Mouse (Mus musculus) telencephalon, adult 2 months (tissue): Measurements from ENCODE around the gene Tufm.

ENCODE experiments used
- DNase-seq: peaks from one replicate; pipeline ENCODE4 v3.0.0-alpha.2; 2011; ENCODE audit warnings: low read depth, low spot score

Gene Tufm

GRCm38 (mm10) chr7:126487052-126487483 lies at the start of gene Tufm:
TSS of gene Tufm (plus strand) at chr7:126487361.
- DNase-seq, result peak; percentile 100

GRCm38 (mm10) chr7:126440134-126440533 lies 47.0 kb upstream of the Tufm start:
- DNase-seq, result no peak

DNA sequence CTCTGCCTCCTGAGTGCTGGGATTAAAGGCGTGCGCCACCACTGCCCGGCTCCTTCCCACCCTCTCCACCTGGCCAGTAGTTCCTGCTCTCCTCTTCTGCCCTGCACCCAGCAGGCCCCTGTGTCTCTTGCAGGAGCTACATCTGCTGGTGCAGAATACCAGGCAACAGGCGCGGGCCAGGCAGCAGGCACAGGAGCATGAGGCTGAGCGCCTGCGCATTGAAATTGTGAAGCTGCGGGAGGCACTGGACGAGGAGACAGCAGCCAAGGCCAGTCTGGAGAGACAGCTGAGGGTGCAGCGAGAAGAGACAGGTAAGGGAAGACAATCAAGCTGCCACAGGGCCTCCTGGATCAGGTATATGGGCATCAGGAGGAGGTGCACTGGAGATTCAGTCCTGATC lies 43.2 kb upstream of the Tufm start:
- DNase-seq, result no peak

DNA sequence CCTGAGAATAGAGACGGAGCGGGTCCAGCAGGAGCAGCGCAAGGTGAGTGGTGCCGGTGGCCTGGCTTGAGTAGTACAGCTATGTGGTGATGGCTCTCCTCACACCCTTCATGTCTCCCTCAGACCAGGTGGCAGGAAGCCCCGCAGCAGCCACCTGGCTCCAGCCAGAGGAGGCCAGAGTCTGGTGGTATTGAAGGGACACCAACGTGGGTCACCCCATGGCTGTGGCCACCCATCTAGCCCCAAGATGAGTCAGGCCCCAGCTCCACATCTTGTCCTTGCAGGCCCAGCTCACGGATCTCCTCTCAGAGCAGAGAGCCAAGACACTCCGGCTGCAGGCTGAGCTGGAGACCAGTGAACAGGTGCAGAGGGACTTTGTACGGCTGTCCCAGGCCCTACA lies 42.6 kb upstream of the Tufm start:
- DNase-seq, result no peak

- DNase-seq, result no peak
Measured at GRCm38 (mm10) chr7:126445104-126445815, 41.9 kb upstream of the Tufm start.

DNA sequence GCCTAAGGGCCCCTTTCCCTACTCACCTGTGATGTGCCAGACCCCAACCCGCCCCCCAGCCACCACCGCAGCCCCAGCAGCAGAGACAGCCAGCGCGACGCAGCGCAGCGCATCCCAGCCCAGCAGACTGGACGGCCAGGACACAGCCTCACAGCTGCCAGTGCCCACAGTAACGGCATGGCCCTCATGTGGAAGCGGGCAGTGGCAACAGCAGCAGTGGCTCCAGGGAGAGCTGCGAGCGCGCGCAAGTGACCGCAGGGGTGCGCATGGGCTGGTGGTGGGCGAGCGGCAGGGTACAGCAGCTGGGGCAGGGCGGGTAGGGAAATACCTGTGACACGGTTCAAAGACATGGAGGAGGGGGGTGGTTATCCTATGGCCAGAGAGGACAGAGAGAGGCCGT lies 40.9 kb upstream of the Tufm start:
- no peak for DNase-seq

GRCm38 (mm10) chr7:126448481-126448880 lies 38.7 kb upstream of the Tufm start:
- no peak for DNase-seq

GRCm38 (mm10) chr7:126449991-126450390 lies 37.2 kb upstream of the Tufm start:
- DNase-seq, result no peak

- no peak for DNase-seq
Measured at GRCm38 (mm10) chr7:126450641-126451040, 36.5 kb upstream of the Tufm start.

DNA sequence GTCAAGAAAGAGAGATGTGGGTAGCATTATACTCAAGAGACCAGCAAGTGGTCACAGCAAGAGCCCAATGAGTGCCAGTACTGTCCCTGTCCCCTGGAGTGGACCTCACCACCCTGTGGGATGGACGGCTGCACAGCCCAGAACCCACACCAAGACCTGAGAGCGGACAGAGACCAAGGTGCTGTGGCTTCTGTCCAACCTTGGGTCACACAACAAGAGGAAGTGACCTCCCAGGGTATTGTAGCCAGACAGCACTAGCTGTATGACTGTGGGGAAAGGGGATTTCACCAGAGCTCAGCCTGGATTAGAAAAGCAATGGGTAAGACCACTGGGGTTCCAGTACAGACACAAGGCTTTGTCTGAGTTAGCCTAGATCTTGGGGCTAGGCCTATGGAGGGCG lies 34.9 kb upstream of the Tufm start:
- DNase-seq, result no peak

DNA sequence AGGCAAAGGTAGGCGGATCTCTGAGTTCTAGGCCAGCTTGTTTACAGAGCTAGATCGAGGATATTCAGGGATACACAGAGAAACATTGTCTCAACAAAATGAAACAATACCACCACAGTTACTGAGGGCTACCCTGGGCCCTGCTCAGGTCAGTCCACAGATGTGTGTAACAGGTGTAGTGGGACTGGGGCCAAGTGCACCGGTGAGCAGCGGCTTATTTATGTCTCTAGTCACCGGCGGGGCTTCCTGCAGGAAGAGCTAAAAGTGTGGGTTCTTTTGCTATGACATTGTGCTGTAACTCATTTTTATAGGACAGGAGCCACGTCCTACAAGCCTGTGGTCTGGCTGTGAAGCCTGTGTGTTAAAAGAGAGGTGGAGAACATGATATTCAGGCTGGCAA lies 33.3 kb upstream of the Tufm start:
- no peak for DNase-seq

- no peak for DNase-seq
Measured at GRCm38 (mm10) chr7:126455242-126455641, 31.9 kb upstream of the Tufm start.

DNA sequence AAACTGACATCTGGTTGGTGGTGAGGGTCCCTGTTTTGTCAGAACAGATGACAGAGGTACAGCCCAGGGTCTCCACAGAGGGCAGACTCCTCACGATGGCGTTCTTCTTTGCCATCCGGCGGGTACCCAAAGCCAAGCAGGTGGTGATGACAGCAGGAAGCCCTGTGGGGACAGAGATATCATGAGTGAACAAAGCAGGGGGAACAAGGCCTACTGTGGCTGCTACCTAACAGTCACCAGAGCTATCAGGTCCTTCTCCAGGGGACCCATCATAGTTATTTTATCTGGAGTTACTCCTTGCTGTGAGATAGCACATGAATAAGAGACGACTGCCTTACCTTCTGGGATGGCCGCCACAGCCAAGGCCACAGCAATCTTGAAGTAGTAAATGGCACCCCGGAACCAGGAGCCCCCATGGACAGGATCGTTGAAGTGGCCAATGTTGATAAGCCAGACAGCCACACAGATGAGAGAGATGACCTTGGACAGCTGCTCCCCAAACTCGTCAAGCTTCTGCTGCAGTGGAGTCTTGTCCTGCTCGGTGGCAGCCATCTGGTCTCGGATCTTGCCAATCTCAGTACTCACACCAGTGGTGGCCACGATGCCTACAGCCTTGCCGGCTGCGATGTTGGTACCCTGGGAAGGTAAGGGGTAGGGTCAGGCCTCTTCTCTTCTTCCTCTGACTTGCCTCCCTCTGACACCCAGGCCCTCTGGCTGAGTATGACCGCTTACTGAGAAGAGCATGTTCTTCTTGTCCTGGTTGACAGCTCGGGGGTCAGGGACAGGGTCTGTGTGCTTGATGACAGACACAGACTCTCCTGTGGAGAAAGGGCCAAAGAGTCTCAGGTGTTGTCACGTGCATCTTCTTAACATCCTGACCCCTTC lies 30.5 kb upstream of the Tufm start:
- DNase-seq, result no peak

- DNase-seq, result no peak
Measured at GRCm38 (mm10) chr7:126458225-126458624, 28.9 kb upstream of the Tufm start.

- no peak for DNase-seq
Measured at GRCm38 (mm10) chr7:126458844-126459618, 28.1 kb upstream of the Tufm start.

GRCm38 (mm10) chr7:126460623-126461399 lies 26.4 kb upstream of the Tufm start:
- no peak for DNase-seq

- no peak for DNase-seq
Measured at GRCm38 (mm10) chr7:126461626-126462025, 25.5 kb upstream of the Tufm start.

- DNase-seq, result no peak
Measured at GRCm38 (mm10) chr7:126463004-126463403, 24.2 kb upstream of the Tufm start, which contains the start of gene Atp2a1. TSS of gene Atp2a1 (minus strand) at chr7:126463108.

DNA sequence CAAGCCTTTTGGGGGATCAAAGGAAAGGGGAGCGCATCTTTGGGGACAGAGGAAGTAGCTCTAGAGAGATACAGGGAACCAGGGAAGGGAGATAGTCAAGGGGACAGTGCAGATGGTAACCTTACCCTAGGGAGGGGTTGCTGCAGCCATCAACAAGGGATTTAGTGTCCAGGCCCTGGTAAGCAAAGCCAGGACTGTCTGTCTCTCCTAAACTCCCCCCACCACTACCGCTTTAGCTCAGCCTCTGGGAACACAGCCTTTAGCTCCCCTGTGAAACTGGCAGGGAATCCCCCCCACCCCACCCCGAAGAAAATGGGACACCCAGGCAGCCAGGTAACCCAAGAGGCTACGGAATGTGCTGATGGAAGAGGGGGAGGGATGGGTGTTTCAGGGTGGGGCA lies 23.6 kb upstream of the Tufm start:
- no peak for DNase-seq

- DNase-seq, result no peak
Measured at GRCm38 (mm10) chr7:126464121-126464520, 23.0 kb upstream of the Tufm start.

DNA sequence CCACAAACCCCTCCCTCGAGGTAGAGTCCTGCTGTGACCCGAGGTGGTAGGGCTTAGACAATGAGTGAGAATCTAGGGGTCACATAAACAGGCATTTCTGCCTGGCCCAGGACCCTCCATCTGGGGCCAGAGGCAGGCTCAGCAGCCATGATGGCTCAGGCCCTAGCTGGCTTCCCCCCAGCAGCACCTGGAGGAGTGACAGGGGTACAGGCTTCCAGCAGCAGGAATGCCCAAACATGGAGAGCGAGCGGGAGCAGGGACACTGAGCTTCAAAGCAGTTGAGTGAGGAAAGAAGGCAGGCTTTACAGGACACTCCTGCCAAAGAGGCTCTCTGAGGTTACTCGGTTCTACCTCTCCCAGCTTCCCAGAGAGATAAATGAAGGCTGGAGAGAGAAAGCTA lies 22.3 kb upstream of the Tufm start:
- no peak for DNase-seq
